Mouse (Mus musculus): Measurements from ENCODE around the gene Vmn2r120.

DNA sequence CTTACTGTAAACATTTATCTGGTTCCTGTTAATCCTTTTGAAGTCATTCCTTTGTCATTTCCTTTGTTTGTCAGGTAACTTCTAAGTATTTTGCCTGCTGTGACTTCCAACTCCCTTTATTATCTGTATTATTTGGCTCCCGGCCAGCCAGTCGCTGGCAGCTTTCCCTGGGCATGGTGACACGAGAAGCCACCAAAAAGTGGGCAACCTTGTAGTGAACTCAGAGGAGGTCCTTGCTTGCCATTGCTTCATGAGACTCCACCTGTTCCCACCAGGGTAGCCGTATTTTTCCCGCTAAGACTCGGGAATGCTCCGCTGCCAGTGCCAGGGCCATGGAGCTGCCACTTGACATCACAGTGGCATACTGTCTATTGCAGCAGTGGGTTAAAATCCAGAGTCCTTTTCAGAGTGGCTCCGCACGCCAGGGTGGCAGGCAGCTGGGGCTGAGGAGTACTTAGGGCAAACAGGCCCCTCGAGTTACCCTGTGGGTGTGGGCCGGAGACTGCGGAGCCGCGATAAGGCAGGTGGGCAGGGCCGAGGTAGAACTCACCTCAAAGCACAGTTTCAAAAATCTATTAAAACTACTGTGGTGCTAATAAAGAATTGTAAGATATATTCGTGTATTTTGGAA is 28.9 kb upstream of the Vmn2r120 start:
- TF ChIP-seq CTCF (IDR thresholded peaks at IDR 0.05; ENCODE audit: borderline replicate concordance, insufficient read depth, low read length) (no peak), POLR2A (IDR thresholded peaks at IDR 0.05; ENCODE audit: low read depth, low read length) (no peak)
